Mouse (Mus musculus) heart, adult 2 months (tissue): ENCODE measurements around the gene Gm20518.

ENCODE experiments used
- CTCF ChIP-seq: fragments of 200-600 bp; IDR thresholded peaks from 2 replicates; pipeline ENCODE4 v1.8.1; 2022; ENCODE audit warnings: antibody characterized with exemption, mild to moderate bottlenecking, moderate library complexity
- POLR2A ChIP-seq: fragments of 200-500 bp; IDR thresholded peaks from 2 replicates; pipeline ENCODE4 v1.6.1; 2011; ENCODE audit warnings: mild to moderate bottlenecking, low read depth, low read length, control low read depth; ENCODE audit not compliant: insufficient read depth

DNA sequence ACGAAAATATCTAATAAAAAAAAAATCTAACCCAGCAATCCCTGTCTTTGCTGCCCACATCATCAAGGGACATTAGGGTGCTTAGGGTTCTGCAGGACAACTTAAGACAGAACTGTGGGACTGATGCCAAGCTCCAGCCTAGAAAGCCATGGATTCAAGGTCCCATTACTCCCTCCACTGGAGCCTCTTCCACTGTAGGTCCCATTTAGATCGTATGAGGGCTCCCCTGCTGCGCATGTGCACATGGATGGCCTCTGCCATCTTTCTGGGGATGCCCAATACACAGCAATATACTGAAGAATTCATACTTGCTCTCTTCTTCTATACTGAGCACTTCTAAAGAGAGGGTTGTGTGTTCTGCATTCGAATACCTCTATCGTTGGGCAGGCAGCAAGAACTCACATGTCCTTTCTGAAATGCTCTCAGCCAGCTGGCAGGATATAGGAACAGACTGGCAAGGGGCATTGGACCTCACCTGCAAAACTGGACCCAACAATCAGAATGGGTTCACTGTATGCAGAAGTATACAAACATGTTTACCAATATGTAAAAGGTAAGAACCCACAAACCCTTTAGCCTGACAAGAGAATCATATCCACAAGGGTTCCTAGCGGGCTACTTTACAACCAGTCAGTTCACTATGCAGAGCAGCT lies 1.7 kb downstream of the Gm20518 start:
- TF ChIP-seq CTCF (no peak), POLR2A (no peak)
